Mouse (Mus musculus) mouse embryonic stem cell (cell line): ENCODE measurements at regions not wholly inside any gene's neighbourhood (a gene's known extent, or its start where the extent isn't known, plus 50 kb on each side); places are given as distances from the start of the nearest gene placed in this dataset.

Experiments used
- in situ Hi-C, 2 experiments: fragments of 300-500 bp; cut with MboI; formaldehyde crosslinking; loops; 1 replicate in 1 of 2; 3 replicates in 1 of 2; pipeline ENCODE4 v1.14.3; 2019 to 2020; ENCODE audit warnings: low sequenced_read_pairs in 2 of 2, low pct_unique_long_range_greater_than_20kb in 1 of 2, mixed read lengths in 1 of 2; ENCODE audit not compliant: unreplicated experiment in 1 of 2

- in situ Hi-C loops: no loop called here
Observed at GRCm38 (mm10) chr9:41483218-41483617, 321.7 kb upstream of the Ubash3b start.

DNA sequence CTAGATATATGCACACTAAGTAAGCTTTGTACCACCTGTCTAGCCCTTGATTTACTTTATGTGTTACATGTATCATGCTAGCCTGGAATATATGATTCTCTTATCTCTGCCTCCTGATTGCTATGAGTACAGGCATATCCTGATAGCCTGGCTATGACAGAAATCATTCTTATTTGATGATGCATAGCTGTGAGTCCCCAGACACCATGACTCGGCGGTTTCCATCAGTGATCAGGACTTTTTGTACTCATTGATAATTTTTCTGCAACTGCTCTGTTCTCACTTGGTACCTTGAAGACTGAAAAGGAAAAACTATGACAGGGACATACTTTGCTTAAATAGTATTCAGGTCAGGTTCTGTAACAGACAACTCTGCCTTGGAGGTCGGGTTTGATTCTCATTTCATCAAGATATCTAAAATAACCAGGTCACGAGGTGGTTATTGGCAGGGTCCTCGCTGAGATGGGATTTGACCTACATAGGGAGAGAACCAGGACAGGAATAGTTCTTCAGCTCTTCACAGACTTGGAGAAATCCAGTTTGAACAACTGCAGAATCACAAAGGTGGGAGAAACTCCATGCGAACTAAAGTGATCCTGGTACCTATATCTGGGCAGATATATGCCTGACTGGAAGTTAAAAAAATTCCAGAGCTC is 320.2 kb upstream of the Ubash3b start:
- in situ Hi-C loops: no loop called here

DNA sequence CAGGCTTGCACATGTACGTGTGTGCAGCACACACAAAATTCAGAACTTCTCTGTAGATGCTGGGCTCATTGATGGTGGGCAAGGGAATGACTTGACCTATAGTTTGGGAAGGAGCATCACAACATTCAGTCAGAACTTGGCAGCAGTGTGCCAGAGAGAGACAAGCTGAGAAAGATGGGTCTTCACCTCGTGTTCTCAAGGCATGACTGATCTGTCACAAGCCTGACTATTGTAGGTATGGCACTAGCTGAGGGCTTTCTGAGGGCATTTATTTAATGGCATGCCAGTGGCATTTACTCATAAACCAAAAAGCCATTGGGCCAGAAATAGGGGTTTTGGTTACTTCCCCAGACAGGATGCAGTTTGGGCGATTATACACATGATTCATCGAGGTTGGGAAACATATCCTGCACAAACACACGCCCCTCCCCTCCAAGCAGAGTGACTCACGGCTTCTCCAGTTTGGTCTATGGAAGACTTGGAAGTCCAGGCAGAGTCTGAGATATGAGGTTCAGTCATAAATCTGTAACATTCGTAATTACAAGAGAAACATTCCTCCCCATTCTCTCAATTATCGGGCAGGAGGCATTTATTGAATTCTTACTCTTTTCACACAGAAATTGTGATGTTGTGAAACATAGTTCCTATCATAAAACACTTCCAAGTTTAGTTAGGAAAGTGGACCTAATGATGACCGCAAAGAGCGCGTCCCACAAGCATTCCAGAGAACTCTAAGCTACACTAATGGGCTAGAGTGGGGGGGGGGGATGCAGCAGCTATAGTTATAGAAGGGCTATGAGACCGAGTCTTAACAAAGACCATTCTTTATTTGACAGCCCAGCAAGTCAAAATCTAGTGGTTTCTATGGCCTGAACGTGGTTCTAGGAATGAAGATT is 318.6 kb upstream of the Ubash3b start:
- in situ Hi-C loops: loop anchor here in 1 of 2 experiments (10.0 kb wide), 1 partner anchor 475 kb away; no protein-coding TSS in a partner anchor

GRCm38 (mm10) chr9:41479085-41479484 is 317.6 kb upstream of the Ubash3b start:
- in situ Hi-C loops: loop anchor here in 1 of 2 experiments (10.0 kb wide), 1 partner anchor 476 kb away; no protein-coding TSS in a partner anchor

GRCm38 (mm10) chr9:41478106-41478848 is 316.8 kb upstream of the Ubash3b start:
- in situ Hi-C loops: loop anchor here in 1 of 2 experiments (10.0 kb wide), 1 partner anchor 477 kb away; no protein-coding TSS in a partner anchor

DNA sequence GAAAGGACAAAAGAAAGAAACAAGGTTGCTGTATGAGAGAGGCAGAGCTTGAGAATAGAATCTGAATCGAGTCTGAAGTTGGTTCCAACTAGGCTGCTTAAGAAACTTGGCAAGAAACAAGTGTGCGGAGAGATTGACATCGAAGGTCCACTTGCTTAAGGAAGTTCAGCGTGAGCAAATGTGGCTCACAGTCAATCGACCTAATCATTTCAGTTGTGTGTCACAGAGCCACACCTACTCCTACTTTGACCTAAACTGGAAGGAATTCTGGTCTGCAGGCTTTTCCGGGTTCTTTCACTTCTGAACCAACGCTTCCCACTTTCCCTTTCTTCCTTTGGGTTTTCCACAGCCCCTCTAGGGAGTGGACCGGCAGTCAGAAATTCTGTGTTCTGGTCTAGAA is 313.8 kb upstream of the Ubash3b start:
- in situ Hi-C loops: loop anchor here in 1 of 2 experiments (10.0 kb wide), 1 partner anchor 479 kb away; no protein-coding TSS in a partner anchor

DNA sequence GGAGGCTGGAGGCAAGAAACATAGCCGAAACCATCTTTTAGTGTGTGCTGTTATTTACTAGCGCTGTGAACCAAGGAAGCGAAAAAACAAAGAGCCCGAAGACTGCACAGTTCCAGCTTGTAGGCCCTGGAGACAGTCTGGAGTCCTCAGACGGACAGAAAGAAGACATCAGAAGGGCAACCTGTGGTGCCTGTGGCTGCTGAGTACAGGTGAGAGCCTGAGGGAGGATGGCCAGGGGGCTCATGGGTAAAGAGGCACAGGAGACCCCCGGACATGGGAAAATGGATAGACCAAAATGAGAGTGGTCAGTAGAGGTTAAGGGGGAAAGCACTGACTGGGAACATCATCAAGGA is 313.4 kb upstream of the Ubash3b start:
- in situ Hi-C loops: loop anchor here in 1 of 2 experiments (10.0 kb wide), 1 partner anchor 480 kb away; no protein-coding TSS in a partner anchor

DNA sequence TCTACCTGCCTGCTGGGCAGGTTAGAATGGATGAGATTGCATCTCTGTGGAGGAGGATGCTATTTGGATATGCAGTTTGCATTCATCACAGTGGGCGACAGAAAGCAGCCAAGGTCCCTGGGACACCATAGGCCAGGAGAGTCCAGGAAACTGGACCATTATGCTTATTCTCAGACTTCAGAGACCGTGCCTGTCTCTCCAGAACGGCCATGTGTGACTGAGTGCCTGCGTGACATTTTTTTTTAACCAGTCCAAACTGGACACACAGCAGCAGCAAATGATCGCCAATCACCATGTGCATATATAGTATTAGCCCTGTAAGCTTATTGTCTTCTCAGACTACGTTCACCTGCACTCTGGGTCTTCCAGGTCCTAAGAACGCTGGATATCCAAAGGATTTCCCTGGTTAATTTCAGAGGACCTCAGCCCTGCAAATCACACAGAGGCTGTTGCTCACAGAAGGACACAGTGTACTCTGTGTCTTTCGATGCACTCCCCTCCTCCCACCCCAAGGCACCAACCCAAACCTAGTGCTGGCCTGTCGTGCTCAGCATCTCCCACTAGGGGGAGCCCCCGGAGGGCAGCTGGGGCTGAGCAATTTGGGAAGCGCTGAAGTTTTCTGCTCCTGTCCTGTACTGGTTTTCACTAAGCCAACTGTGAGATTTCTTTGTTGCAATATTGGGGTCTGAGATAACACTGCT is 312.9 kb upstream of the Ubash3b start:
- in situ Hi-C loops: loop anchor here in 1 of 2 experiments (10.0 kb wide), 1 partner anchor 480 kb away; no protein-coding TSS in a partner anchor

DNA sequence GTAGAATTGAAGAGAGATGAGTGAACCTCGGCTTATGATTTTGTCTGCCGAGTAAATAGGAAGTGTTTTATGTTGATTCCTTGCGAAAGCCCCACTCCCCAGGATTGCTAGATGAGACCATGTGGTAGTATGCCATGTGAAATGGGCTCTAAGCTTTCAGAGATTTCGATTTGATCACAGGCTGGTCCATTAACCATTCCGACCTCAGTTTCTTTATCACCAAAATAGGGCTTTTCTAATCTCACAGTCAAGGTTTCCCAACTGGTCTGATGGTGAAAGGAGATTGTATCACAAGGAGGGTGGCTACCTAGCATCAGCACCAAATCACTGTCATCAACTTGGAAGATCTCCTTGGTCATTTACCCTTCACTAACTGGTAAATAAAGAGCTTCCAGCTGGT is 312.0 kb upstream of the Ubash3b start:
- in situ Hi-C loops: loop anchor here in 1 of 2 experiments (10.0 kb wide), 1 partner anchor 481 kb away; no protein-coding TSS in a partner anchor

- in situ Hi-C loops: loop anchor here in 1 of 2 experiments (10.0 kb wide), 1 partner anchor 483 kb away; no protein-coding TSS in a partner anchor
Observed at GRCm38 (mm10) chr9:41471345-41471744, 309.8 kb upstream of the Ubash3b start.

- in situ Hi-C loops: loop anchor here in 1 of 2 experiments (10.0 kb wide), 1 partner anchor 485 kb away; no protein-coding TSS in a partner anchor
Observed at GRCm38 (mm10) chr9:41470010-41470409, 308.5 kb upstream of the Ubash3b start.

- in situ Hi-C loops: no loop called here
Observed at GRCm38 (mm10) chr9:41469414-41469813, 307.9 kb upstream of the Ubash3b start.

DNA sequence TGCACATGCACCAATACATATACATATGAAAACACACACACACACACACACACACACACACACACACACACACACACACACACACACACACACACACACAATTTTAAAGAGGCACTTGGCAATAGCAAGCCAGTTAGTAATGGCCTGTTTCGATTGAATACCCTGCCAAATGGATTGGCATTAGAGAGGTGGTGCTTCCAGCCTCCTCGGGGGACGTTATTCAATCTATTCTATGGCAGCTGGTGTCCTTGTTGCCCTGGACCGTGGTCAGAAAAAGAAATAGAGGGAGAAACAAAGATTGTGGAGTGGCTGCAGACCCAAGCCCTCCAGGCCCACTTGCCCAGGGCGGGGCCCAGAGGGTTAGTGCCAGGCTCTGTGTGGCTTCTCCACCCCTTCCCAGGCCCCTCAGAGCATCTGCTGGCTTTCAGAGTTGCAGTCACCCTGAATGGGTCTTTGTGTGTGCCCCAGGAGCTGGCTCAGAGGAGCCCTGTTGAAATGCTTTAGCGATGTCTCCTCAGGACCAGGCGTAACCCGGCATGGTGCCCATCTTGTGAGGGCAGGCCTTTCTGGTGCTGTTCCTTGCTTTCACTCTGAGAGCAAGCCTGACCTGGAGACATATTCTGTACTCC is 302.7 kb upstream of the Ubash3b start:
- in situ Hi-C loops: no loop called here

- in situ Hi-C loops: no loop called here
Observed at GRCm38 (mm10) chr9:41461742-41462141, 300.2 kb upstream of the Ubash3b start.

DNA sequence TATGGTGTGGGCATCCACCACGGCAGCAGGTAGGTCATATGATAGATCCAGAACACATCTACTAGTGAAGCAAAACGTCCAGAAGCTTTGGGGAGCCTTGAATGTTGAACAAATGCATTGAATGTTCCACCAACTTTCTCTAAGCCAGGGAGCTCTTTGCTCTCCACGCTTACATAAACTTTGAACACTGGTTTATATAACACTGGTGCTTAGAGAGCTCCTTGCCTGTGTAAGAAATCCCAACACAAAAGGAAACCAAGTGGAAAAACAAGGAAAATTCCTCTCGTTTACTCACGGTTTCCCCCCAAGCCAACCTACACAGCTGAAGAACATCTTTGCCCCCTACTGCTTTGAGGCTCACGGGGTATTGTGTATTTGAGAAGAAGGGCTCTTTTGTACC is 299.2 kb upstream of the Ubash3b start:
- in situ Hi-C loops: no loop called here

DNA sequence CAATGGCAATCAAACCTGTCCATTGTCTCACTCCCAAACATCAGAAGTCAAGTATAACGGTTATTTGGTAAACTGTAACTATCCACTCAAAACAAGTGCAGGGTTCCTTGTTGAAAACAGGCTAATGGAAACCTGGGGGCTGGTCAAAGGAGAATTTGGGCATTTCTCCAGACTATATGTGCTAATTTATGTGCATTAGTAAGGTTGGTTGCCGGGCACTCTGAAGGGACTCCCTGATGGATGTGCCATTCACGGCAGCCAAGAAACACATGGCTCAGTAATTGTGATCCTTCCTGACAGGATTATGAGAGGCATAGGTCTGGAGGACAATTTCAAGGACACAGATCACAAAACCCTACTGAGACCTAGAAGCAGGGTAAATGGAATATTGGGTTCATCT is 295.5 kb upstream of the Ubash3b start:
- in situ Hi-C loops: no loop called here

- in situ Hi-C loops: no loop called here
Observed at GRCm38 (mm10) chr9:41451738-41452137, 290.2 kb upstream of the Ubash3b start.
